Mouse (Mus musculus): ENCODE measurements around the gene Rnf157. TPM values are rescaled to one million over a fixed set of nuclear protein-coding genes. Genes with fewer than 3 reads are reported as not detected.

Gene Rnf157
- total RNA-seq, 1 experiment: 3.7 TPM

DNA sequence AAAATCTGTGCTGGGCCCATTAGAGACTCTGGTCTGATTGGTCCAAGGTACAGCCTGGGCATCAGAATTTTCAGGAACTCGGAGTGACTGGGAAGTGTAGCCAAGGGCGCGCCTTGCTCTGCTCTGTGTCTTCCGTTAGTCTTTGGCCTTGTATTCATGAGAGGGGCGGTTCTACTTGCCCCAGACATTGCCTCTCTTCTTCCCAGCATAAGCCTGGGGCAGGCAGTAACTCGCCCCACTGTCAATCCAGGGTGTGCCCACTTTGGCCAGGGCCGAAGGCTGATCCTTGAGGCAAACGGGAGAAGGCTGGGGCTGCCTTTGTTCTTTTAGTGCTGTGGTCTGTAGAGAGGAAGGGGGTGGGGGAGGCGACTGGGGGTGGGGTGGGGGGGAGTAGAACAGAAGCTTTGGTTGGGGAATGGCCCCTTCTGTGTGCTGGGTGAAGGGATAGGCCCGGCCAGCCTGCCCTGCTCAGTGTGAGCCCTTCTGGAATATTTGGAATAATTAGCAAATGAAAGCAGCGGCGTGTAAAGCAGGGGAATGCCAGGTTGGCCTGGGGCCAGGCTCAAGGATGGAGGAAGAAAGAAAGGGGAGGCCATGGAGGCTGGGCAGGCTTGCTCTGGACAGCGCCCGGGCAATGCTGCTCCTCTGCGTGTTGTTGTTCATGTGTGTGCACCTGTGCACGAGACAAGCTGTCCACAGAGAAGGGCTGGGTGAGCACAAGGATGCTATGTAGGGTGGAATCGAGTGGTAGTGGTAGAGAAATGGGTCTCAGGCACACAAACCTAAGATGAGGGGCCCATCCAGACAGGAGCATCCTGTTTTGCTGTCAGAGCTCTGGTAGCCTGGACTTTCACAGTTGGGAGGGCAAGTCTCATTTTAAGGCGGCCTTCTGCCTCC is 83.3 kb downstream of the Rnf157 start:
- DNase-seq (ENCODE audit: low read depth, low spot score): no peak
- H3K36me3 ChIP-seq (ENCODE audit: control insufficient read depth, insufficient read depth, low read length, poor library complexity, severe bottlenecking): no peaks in the 10 kb centered on the region
- H3K4me1 ChIP-seq (ENCODE audit: control insufficient read depth in 2 of 2, insufficient read depth in 2 of 2, low read length in 2 of 2, poor library complexity in 1 of 2): peaks cover 15 to 75% of the 10 kb centered on the region in 2 experiments
- H3K9me3 ChIP-seq (ENCODE audit: control insufficient read depth, insufficient read depth, low read depth, low read length): no peaks in the 10 kb centered on the region
- H3K9ac ChIP-seq (ENCODE audit: insufficient read depth, low read depth, low read length, poor library complexity, severe bottlenecking): peak overlapping the region; percentile 34; the same call in 1 of the 2 replicates
- in situ Hi-C loops (cut with MboI; ENCODE audit: low sequenced_read_pairs in 2 of 2, unreplicated experiment in 2 of 2): no loop called here
- H3K27ac ChIP-seq (ENCODE audit: insufficient read depth, low read depth, low read length, poor library complexity, severe bottlenecking): peak overlapping the region; percentile 64
- no peak overlapping the region; a peak in 1 of 4 replicates for H3K4me3 ChIP-seq (ENCODE audit: insufficient read depth in 1 of 2, low read depth in 1 of 2, low read length in 2 of 2, poor library complexity in 1 of 2, severe bottlenecking in 1 of 2)
- TF ChIP-seq ZNF384 (IDR thresholded peaks at IDR 0.05; ENCODE audit: low read depth, low read length): no peak
- TF ChIP-seq CHD2 (IDR thresholded peaks at IDR 0.05; ENCODE audit: low read depth, low read length): no peak
- no peak for TF ChIP-seq ZC3H11A (IDR thresholded peaks at IDR 0.05; ENCODE audit: borderline replicate concordance, low read depth, low read length)
- no peak for TF ChIP-seq MAFK (IDR thresholded peaks at IDR 0.05; ENCODE audit: insufficient read depth, low read depth, low read length)
- TF ChIP-seq HCFC1 (IDR thresholded peaks at IDR 0.05; ENCODE audit: borderline replicate concordance, insufficient read depth, low read length): no peak

- Histone ChIP-seq H3K9me3 (ENCODE audit: control insufficient read depth, insufficient read depth, low read depth, low read length) (no peaks in the 10 kb centered on the region), H3K4me1 (ENCODE audit: control insufficient read depth in 2 of 2, insufficient read depth in 2 of 2, low read length in 2 of 2, poor library complexity in 1 of 2) (peaks cover 13 to 61% of the 10 kb centered on the region in 2 experiments), H3K9ac (ENCODE audit: insufficient read depth, low read depth, low read length, poor library complexity, severe bottlenecking) (peak overlapping the region; percentile 5; the same call in 1 of the 2 replicates), H3K4me3 (ENCODE audit: insufficient read depth in 1 of 2, low read depth in 1 of 2, low read length in 2 of 2, poor library complexity in 1 of 2, severe bottlenecking in 1 of 2) (no peak overlapping the region), H3K27ac (ENCODE audit: insufficient read depth, low read depth, low read length, poor library complexity, severe bottlenecking) (peak overlapping the region; percentile 14; the same call in 1 of the 2 replicates), H3K36me3 (ENCODE audit: control insufficient read depth, insufficient read depth, low read length, poor library complexity, severe bottlenecking) (no peaks in the 10 kb centered on the region)
- in situ Hi-C loops (cut with MboI; ENCODE audit: low sequenced_read_pairs in 2 of 2, unreplicated experiment in 2 of 2): no loop called here
- TF ChIP-seq ZC3H11A (IDR thresholded peaks at IDR 0.05; ENCODE audit: borderline replicate concordance, low read depth, low read length): no peak
- TF ChIP-seq CHD2 (IDR thresholded peaks at IDR 0.05; ENCODE audit: low read depth, low read length): no peak
- TF ChIP-seq MAFK (IDR thresholded peaks at IDR 0.05; ENCODE audit: insufficient read depth, low read depth, low read length): no peak
- no peak for TF ChIP-seq ZNF384 (IDR thresholded peaks at IDR 0.05; ENCODE audit: low read depth, low read length)
- no peak for TF ChIP-seq HCFC1 (IDR thresholded peaks at IDR 0.05; ENCODE audit: borderline replicate concordance, insufficient read depth, low read length)
- no peak for DNase-seq (ENCODE audit: low read depth, low spot score)
Measured at GRCm38 (mm10) chr11:116326963-116327603, 85.7 kb downstream of the Rnf157 start.

GRCm38 (mm10) chr11:116318719-116319659 is 93.8 kb downstream of the Rnf157 start:
- Histone ChIP-seq H3K4me3 (ENCODE audit: insufficient read depth in 1 of 2, low read depth in 1 of 2, low read length in 2 of 2, poor library complexity in 1 of 2, severe bottlenecking in 1 of 2) (peak overlapping the region; percentile 27 to 60; a peak in 3 of 4 replicates), H3K4me1 (ENCODE audit: control insufficient read depth in 2 of 2, insufficient read depth in 2 of 2, low read length in 2 of 2, poor library complexity in 1 of 2) (peaks cover 3 to 5% of the 10 kb centered on the region in 2 experiments; a peak in 2 of 4 replicates), H3K9ac (ENCODE audit: insufficient read depth, low read depth, low read length, poor library complexity, severe bottlenecking) (peak overlapping the region; percentile 52), H3K27ac (ENCODE audit: insufficient read depth, low read depth, low read length, poor library complexity, severe bottlenecking) (no peak overlapping the region), H3K9me3 (ENCODE audit: control insufficient read depth, insufficient read depth, low read depth, low read length) (no peaks in the 10 kb centered on the region), H3K36me3 (ENCODE audit: control insufficient read depth, insufficient read depth, low read length, poor library complexity, severe bottlenecking) (no peaks in the 10 kb centered on the region)
- peak; percentile 63 for DNase-seq (ENCODE audit: low read depth, low spot score)
- in situ Hi-C loops (cut with MboI; ENCODE audit: low sequenced_read_pairs in 2 of 2, unreplicated experiment in 2 of 2): loop anchor here (5.0 to 10.0 kb wide), 2 partner anchors 126 to 128 kb away; no protein-coding TSS in a partner anchor
- TF ChIP-seq ZC3H11A (IDR thresholded peaks at IDR 0.05; ENCODE audit: borderline replicate concordance, low read depth, low read length) (peak; percentile 90), MAFK (IDR thresholded peaks at IDR 0.05; ENCODE audit: insufficient read depth, low read depth, low read length) (0 out of 2 replicates have a peak, but pooled peaks have one; percentile 51), ZNF384 (IDR thresholded peaks at IDR 0.05; ENCODE audit: low read depth, low read length) (no peak)

DNA sequence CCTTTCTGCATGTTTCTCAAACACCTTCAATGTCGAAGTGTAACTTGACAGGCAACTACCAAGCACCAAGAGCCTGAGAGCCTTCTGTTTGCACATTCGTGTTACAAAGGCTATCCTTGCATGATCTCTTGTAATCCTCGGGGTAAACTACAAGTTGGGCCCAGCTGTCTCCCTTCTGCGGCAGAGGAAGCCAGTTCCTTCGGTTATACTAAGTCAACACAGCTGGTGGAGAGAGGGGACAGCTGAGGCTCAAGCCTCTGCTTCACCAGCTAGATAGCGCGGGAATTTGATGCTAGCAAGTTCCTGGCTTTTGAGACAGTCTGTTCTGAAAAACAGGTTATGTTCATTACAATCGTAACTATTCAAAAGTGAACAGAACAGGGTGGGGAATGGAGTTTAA is 100.5 kb downstream of the Rnf157 start:
- in situ Hi-C loops (cut with MboI; ENCODE audit: low sequenced_read_pairs in 2 of 2, unreplicated experiment in 2 of 2): loop anchor here in 1 of 2 experiments (10.0 kb wide), 1 partner anchor 132 kb away; no protein-coding TSS in a partner anchor
- Histone ChIP-seq H3K4me1 (ENCODE audit: control insufficient read depth in 2 of 2, insufficient read depth in 2 of 2, low read length in 2 of 2, poor library complexity in 1 of 2) (peaks cover 0 to 2% of the 10 kb centered on the region in 2 experiments; a peak in 1 of 4 replicates), H3K36me3 (ENCODE audit: control insufficient read depth, insufficient read depth, low read length, poor library complexity, severe bottlenecking) (no peaks in the 10 kb centered on the region), H3K9ac (ENCODE audit: insufficient read depth, low read depth, low read length, poor library complexity, severe bottlenecking) (no peak overlapping the region), H3K27ac (ENCODE audit: insufficient read depth, low read depth, low read length, poor library complexity, severe bottlenecking) (no peak overlapping the region), H3K4me3 (ENCODE audit: insufficient read depth in 1 of 2, low read depth in 1 of 2, low read length in 2 of 2, poor library complexity in 1 of 2, severe bottlenecking in 1 of 2) (no peak overlapping the region), H3K9me3 (ENCODE audit: control insufficient read depth, insufficient read depth, low read depth, low read length) (no peaks in the 10 kb centered on the region)
- TF ChIP-seq ZNF384 (IDR thresholded peaks at IDR 0.05; ENCODE audit: low read depth, low read length): no peak
- no peak for TF ChIP-seq MAFK (IDR thresholded peaks at IDR 0.05; ENCODE audit: insufficient read depth, low read depth, low read length)
- TF ChIP-seq ZC3H11A (IDR thresholded peaks at IDR 0.05; ENCODE audit: borderline replicate concordance, low read depth, low read length): no peak
- no peak for TF ChIP-seq CHD2 (IDR thresholded peaks at IDR 0.05; ENCODE audit: low read depth, low read length)
- no peak for TF ChIP-seq HCFC1 (IDR thresholded peaks at IDR 0.05; ENCODE audit: borderline replicate concordance, insufficient read depth, low read length)
- DNase-seq (ENCODE audit: low read depth, low spot score): no peak

All from ES-E14 (cell line).